ENCODE assay signal across 28 mouse cellular contexts in genomic region chr1:58407321-58407720, GRCm38 (mm10). TPM values are rescaled to one million over a fixed set of nuclear protein-coding genes. Genes with fewer than 3 reads are reported as not detected.
DNase-seq lines count a peak whose midpoint lies in the region; ATAC-seq and TF ChIP-seq lines count a peak whose summit lies in the region.
"Had no signal": no experiment of that assay in that cellular context is flagged by ENCODE, and none has a peak within 500 bp of the region (broad histone marks: within the 10 kb centered on the region; RNA-seq: fewer than 3 reads in every experiment).

No protein-coding gene starts in this region.

- peaks cover 70% of the 10 kb centered on the region for H3K36me3 ChIP-seq in midbrain, embryonic 13.5 days
- H3K36me3 ChIP-seq in midbrain, embryonic 14.5 days (ENCODE audit: control insufficient read depth, insufficient read depth, low read length), result peaks cover 72% of the 10 kb centered on the region
- H3K36me3 ChIP-seq in ES-E14 (ENCODE audit: control insufficient read depth, insufficient read depth, low read length, poor library complexity, severe bottlenecking), result peaks cover 22% of the 10 kb centered on the region

- H3K4me2 ChIP-seq in midbrain, embryonic 13.5 days (replicated peaks), result no peak overlapping the region
- no peak overlapping the region for H3K4me2 ChIP-seq in midbrain, embryonic 14.5 days (ENCODE audit: low read length)
- H3K4me2 ChIP-seq: embryonic facial prominence, embryonic 13.5 days; forebrain, embryonic 12.5 days; forebrain, embryonic 15.5 days; heart, embryonic 11.5 days; heart, embryonic 15.5 days; hindbrain, embryonic 14.5 days had no signal

- 0 out of 2 replicates have a peak, but pooled peaks have one; percentile 34 for ATAC-seq in midbrain, embryonic 13.5 days
- ATAC-seq in midbrain, embryonic 14.5 days (ENCODE audit: low FRiP score, low TSS enrichment), result no peak
- no peak for ATAC-seq in megakaryocyte, adult 5-6 weeks (ENCODE audit: poor library complexity, severe bottlenecking)
- ATAC-seq: activated CD4-positive, CD25-positive, alpha-beta regulatory T cell, adult 4 months; forebrain, embryonic 15.5 days; hindbrain, postnatal 0 days had no signal

- no peak overlapping the region for H3K27ac ChIP-seq in midbrain, embryonic 13.5 days
- no peak overlapping the region for H3K27ac ChIP-seq in midbrain, embryonic 14.5 days (replicated peaks; ENCODE audit: low read depth, low read length)
- no peak overlapping the region for H3K27ac ChIP-seq in ES-E14 (ENCODE audit: insufficient read depth, low read depth, low read length, poor library complexity, severe bottlenecking)
- H3K27ac ChIP-seq: embryonic facial prominence, embryonic 10.5 days; embryonic facial prominence, embryonic 13.5 days; forebrain, embryonic 12.5 days; forebrain, embryonic 15.5 days; heart, adult 2 months; heart, embryonic 15.5 days; hindbrain, embryonic 14.5 days; hindbrain, postnatal 0 days had no signal

- no peaks in the 10 kb centered on the region for H3K4me1 ChIP-seq in midbrain, embryonic 13.5 days (replicated peaks)
- H3K4me1 ChIP-seq in midbrain, embryonic 14.5 days (ENCODE audit: control insufficient read depth, insufficient read depth, low read length), result no peaks in the 10 kb centered on the region
- H3K4me1 ChIP-seq in ES-E14 (ENCODE audit: control insufficient read depth in 2 of 2, insufficient read depth in 2 of 2, low read length in 2 of 2, poor library complexity in 1 of 2), result peaks cover 0 to 3% of the 10 kb centered on the region in 2 experiments; a peak in 2 of 4 replicates
- H3K4me1 ChIP-seq: embryonic facial prominence, embryonic 10.5 days; embryonic facial prominence, embryonic 13.5 days; forebrain, embryonic 12.5 days; forebrain, embryonic 15.5 days; heart, embryonic 15.5 days had no signal

- no peak overlapping the region for H3K9ac ChIP-seq in midbrain, embryonic 13.5 days (replicated peaks)
- no peak overlapping the region for H3K9ac ChIP-seq in midbrain, embryonic 14.5 days (replicated peaks; ENCODE audit: low read length)
- H3K9ac ChIP-seq in ES-E14 (ENCODE audit: insufficient read depth, low read depth, low read length, poor library complexity, severe bottlenecking), result no peak overlapping the region
- H3K9ac ChIP-seq: embryonic facial prominence, embryonic 13.5 days; forebrain, embryonic 12.5 days; forebrain, embryonic 15.5 days; heart, embryonic 15.5 days; hindbrain, embryonic 14.5 days had no signal

- DNase-seq in heart, adult 11 months, result peak; percentile 68
- no peak for DNase-seq in heart, postnatal 4 days
- no peak for DNase-seq in midbrain, embryonic 14.5 days
- no peak for DNase-seq in ES-E14 (ENCODE audit: low read depth, low spot score)
- no peak for DNase-seq in urinary bladder, adult 2 months (ENCODE audit: low spot score)
- DNase-seq: adrenal gland, adult 8-10 months; adrenal gland, postnatal 25 days; cerebellum, adult 11-12 months; cerebellum, adult 8-10 months; cerebellum, postnatal 10 days; cerebellum, postnatal 36 days; embryo, embryonic 11 days; gastrocnemius, postnatal 25 days; heart, adult 2 months; heart, postnatal 10 days; heart, postnatal 36 days had no signal

- WGBS in midbrain, embryonic 13.5 days, result 96% methylated on average over 7 of the region's 7 CpGs
- 97% methylated on average over 7 of the region's 7 CpGs for WGBS in midbrain, embryonic 14.5 days

- in situ Hi-C loops in ES-E14 (cut with MboI; ENCODE audit: low sequenced_read_pairs in 2 of 2, unreplicated experiment in 2 of 2), result loop anchor here in 1 of 2 experiments (25.0 kb wide), 1 partner anchor 1305 kb away; no protein-coding TSS in a partner anchor

- no peak overlapping the region for H3K4me3 ChIP-seq in midbrain, embryonic 13.5 days (replicated peaks)
- H3K4me3 ChIP-seq in midbrain, embryonic 14.5 days (replicated peaks; ENCODE audit: low read depth, low read length), result no peak overlapping the region
- H3K4me3 ChIP-seq in ES-E14 (ENCODE audit: insufficient read depth in 1 of 2, low read depth in 1 of 2, low read length in 2 of 2, poor library complexity in 1 of 2, severe bottlenecking in 1 of 2), result no peak overlapping the region
- H3K4me3 ChIP-seq: embryonic facial prominence, embryonic 10.5 days; embryonic facial prominence, embryonic 13.5 days; erythroblast, embryonic 14.5 days; forebrain, embryonic 12.5 days; forebrain, embryonic 15.5 days; heart, adult 2 months; heart, embryonic 15.5 days had no signal

- no peaks in the 10 kb centered on the region for H3K27me3 ChIP-seq in midbrain, embryonic 13.5 days
- no peaks in the 10 kb centered on the region for H3K27me3 ChIP-seq in midbrain, embryonic 14.5 days (ENCODE audit: control insufficient read depth, insufficient read depth, low read length)
- H3K27me3 ChIP-seq: embryonic facial prominence, embryonic 13.5 days; forebrain, embryonic 12.5 days; forebrain, embryonic 15.5 days; heart, embryonic 15.5 days had no signal

- no peaks in the 10 kb centered on the region for H3K9me3 ChIP-seq in midbrain, embryonic 13.5 days
- H3K9me3 ChIP-seq in midbrain, embryonic 14.5 days (ENCODE audit: control insufficient read depth, low read length), result no peaks in the 10 kb centered on the region
- H3K9me3 ChIP-seq in ES-E14 (ENCODE audit: control insufficient read depth, insufficient read depth, low read depth, low read length), result no peaks in the 10 kb centered on the region
- H3K9me3 ChIP-seq: embryonic facial prominence, embryonic 10.5 days; embryonic facial prominence, embryonic 13.5 days; forebrain, embryonic 12.5 days; forebrain, embryonic 15.5 days; heart, embryonic 15.5 days had no signal

TF ChIP-seq in ES-E14, 5 proteins besides CTCF, POLR2A, EP300 and RAD21:
- TF ChIP-seq CHD2 (IDR thresholded peaks at IDR 0.05; ENCODE audit: low read depth, low read length) (0 out of 2 replicates have a peak, but pooled peaks have one; percentile 28), MAFK (IDR thresholded peaks at IDR 0.05; ENCODE audit: insufficient read depth, low read depth, low read length) (no peak), ZC3H11A (IDR thresholded peaks at IDR 0.05; ENCODE audit: borderline replicate concordance, low read depth, low read length) (no peak), ZNF384 (IDR thresholded peaks at IDR 0.05; ENCODE audit: low read depth, low read length) (no peak), HCFC1 (IDR thresholded peaks at IDR 0.05; ENCODE audit: borderline replicate concordance, insufficient read depth, low read length) (no peak)

RNA-seq across cellular contexts. Expression of gene Bzw1, which starts 14.6 kb away (rescaled TPM):
- total RNA-seq in heart, postnatal 4 days (2021), result 100 to 1,000 TPM; 135 to 136 TPM
- polyA plus RNA-seq in midbrain, embryonic 13.5 days (2015; fragmentation: Nextera tagmentation; extraction: Ambion mirVana), result 406 and 428 TPM in 2 replicates
- polyA plus RNA-seq in midbrain, embryonic 14.5 days (2014; fragmentation: Nextera tagmentation; extraction: Ambion mirVana), result 340 and 468 TPM in 2 replicates
- total RNA-seq in ES-E14 (2012; rRNA removed), result 101 and 167 TPM in 2 replicates
- total RNA-seq in megakaryocyte, adult 5-6 weeks (2015), result 175 and 183 TPM in 2 replicates
- 166 and 175 TPM in 2 replicates for total RNA-seq in megakaryocyte, adult 5-6 weeks (2017)
- polyA plus RNA-seq in urinary bladder, adult 2 months (2012; rRNA removed), result 63.2 and 69.3 TPM in 2 replicates

RNA-seq across cellular contexts. Expression of gene Clk1, which starts 16.5 kb away (rescaled TPM):
- total RNA-seq in heart, postnatal 4 days (2021), result 10 to 100 TPM; 60.7 to 61.5 TPM
- polyA plus RNA-seq in midbrain, embryonic 13.5 days (2015; fragmentation: Nextera tagmentation; extraction: Ambion mirVana), result 171 and 194 TPM in 2 replicates
- 158 and 160 TPM in 2 replicates for polyA plus RNA-seq in midbrain, embryonic 14.5 days (2014; fragmentation: Nextera tagmentation; extraction: Ambion mirVana)
- total RNA-seq in ES-E14 (2012; rRNA removed), result 137 and 181 TPM in 2 replicates
- 398 and 422 TPM in 2 replicates for total RNA-seq in megakaryocyte, adult 5-6 weeks (2015)
- total RNA-seq in megakaryocyte, adult 5-6 weeks (2017), result 345 and 361 TPM in 2 replicates
- polyA plus RNA-seq in urinary bladder, adult 2 months (2012; rRNA removed), result 320 and 406 TPM in 2 replicates

RNA-seq across cellular contexts. Expression of gene Nif3l1, which starts 37.6 kb away (rescaled TPM):
- 10 to 100 TPM; 13.7 to 18.4 TPM for total RNA-seq in heart, postnatal 4 days (2021)
- polyA plus RNA-seq in midbrain, embryonic 13.5 days (2015; fragmentation: Nextera tagmentation; extraction: Ambion mirVana), result 61.2 and 62.6 TPM in 2 replicates
- 57.5 and 65.3 TPM in 2 replicates for polyA plus RNA-seq in midbrain, embryonic 14.5 days (2014; fragmentation: Nextera tagmentation; extraction: Ambion mirVana)
- 26.6 and 32.7 TPM in 2 replicates for total RNA-seq in ES-E14 (2012; rRNA removed)
- total RNA-seq in megakaryocyte, adult 5-6 weeks (2015), result 17.0 and 20.6 TPM in 2 replicates
- total RNA-seq in megakaryocyte, adult 5-6 weeks (2017), result 22.5 and 26.7 TPM in 2 replicates
- polyA plus RNA-seq in urinary bladder, adult 2 months (2012; rRNA removed), result 22.2 and 22.5 TPM in 2 replicates

RNA-seq across cellular contexts. Expression of gene Ppil3, which starts 38.0 kb away (rescaled TPM):
- 10 to 100 TPM; 18.9 to 19.8 TPM for total RNA-seq in heart, postnatal 4 days (2021)
- polyA plus RNA-seq in midbrain, embryonic 13.5 days (2015; fragmentation: Nextera tagmentation; extraction: Ambion mirVana), result 52.0 and 53.7 TPM in 2 replicates
- 54.3 and 55.0 TPM in 2 replicates for polyA plus RNA-seq in midbrain, embryonic 14.5 days (2014; fragmentation: Nextera tagmentation; extraction: Ambion mirVana)
- 30.1 and 48.5 TPM in 2 replicates for total RNA-seq in ES-E14 (2012; rRNA removed)
- total RNA-seq in megakaryocyte, adult 5-6 weeks (2015), result 60.5 and 62.9 TPM in 2 replicates
- total RNA-seq in megakaryocyte, adult 5-6 weeks (2017), result 51.3 and 55.5 TPM in 2 replicates
- polyA plus RNA-seq in urinary bladder, adult 2 months (2012; rRNA removed), result 32.4 and 33.3 TPM in 2 replicates
